Mouse (Mus musculus): ENCODE measurements around the gene Sbno1.

- TF ChIP-seq USF1 (IDR thresholded peaks at IDR 0.05; ENCODE audit: low read depth), result no peak
- TF ChIP-seq TCF12 (IDR thresholded peaks at IDR 0.05; ENCODE audit: insufficient read depth, poor library complexity, severe bottlenecking), result no peak
- no peak for TF ChIP-seq POLR2A (IDR thresholded peaks at IDR 0.05; ENCODE audit: insufficient read length, low read depth)
- no peak for TF ChIP-seq REST (IDR thresholded peaks at IDR 0.05; ENCODE audit: insufficient read depth, insufficient read length)
- TF ChIP-seq MYOG (IDR thresholded peaks at IDR 0.05; ENCODE audit: control insufficient read depth in 1 of 3, insufficient read depth in 1 of 3, insufficient read length in 2 of 3, low read depth in 2 of 3), result no peak
- no peak for TF ChIP-seq MAX (IDR thresholded peaks at IDR 0.05; ENCODE audit: low read depth)
- no peak for TF ChIP-seq CEBPB (IDR thresholded peaks at IDR 0.05; ENCODE audit: insufficient read depth, poor library complexity, severe bottlenecking)
- TF ChIP-seq TCF3 (IDR thresholded peaks at IDR 0.05; ENCODE audit: insufficient read length, low read depth), result no peak
- no peak for TF ChIP-seq POLR2AphosphoS2 (IDR thresholded peaks at IDR 0.05; ENCODE audit: insufficient read length, low read depth)
- TF ChIP-seq E2F4 (IDR thresholded peaks at IDR 0.05; ENCODE audit: insufficient read depth), result no peak
- TF ChIP-seq MYOD1 (IDR thresholded peaks at IDR 0.05; ENCODE audit: control insufficient read depth in 1 of 3, insufficient read length in 2 of 3, low read depth in 2 of 3), result no peak
- no peak for TF ChIP-seq SRF (IDR thresholded peaks at IDR 0.05; ENCODE audit: control insufficient read depth, insufficient read length, low read depth)
These were observed 49.4 kb downstream of the Sbno1 start for GRCm38 (mm10) chr5:124376401-124376800.
